Mouse (Mus musculus) liver, embryonic 15.5 days (tissue): ENCODE results near the gene Rgs3. TPM values are rescaled to one million over a fixed set of nuclear protein-coding genes. Genes with fewer than 3 reads are reported as not detected.
A peak's percentile ranks its signal among the peaks of the same experiment; 100 is the strongest.

Source experiments
- ATAC-seq: fragments of 200-750 bp; cut with Nextera tagmentation; 2 replicates; pipeline ENCODE4 v1.8.0; 2017; ENCODE audit warnings: moderate number of reproducible peaks, mild to moderate bottlenecking, moderate library complexity; ENCODE audit not compliant: insufficient read depth
- H3K27ac ChIP-seq: fragments of 300-500 bp; sonication (generic); replicated peaks from 2 replicates; pipeline ENCODE4 v1.5.1; 2015; ENCODE audit warnings: mild to moderate bottlenecking, inconsistent platforms
- H3K27me3 ChIP-seq: fragments of 300-500 bp; sonication (generic); 2 replicates; pipeline ENCODE4 v1.6.1; 2015; ENCODE audit warnings: mild to moderate bottlenecking, inconsistent platforms
- H3K36me3 ChIP-seq: fragments of 300-500 bp; sonication (generic); replicated peaks from 2 replicates; pipeline ENCODE4 v1.6.1; 2015; ENCODE audit warnings: moderate library complexity, mild to moderate bottlenecking, inconsistent platforms
- H3K4me1 ChIP-seq: fragments of 300-500 bp; sonication (generic); replicated peaks from 2 replicates; pipeline ENCODE4 v1.6.1; 2015; ENCODE audit warnings: inconsistent platforms
- H3K4me2 ChIP-seq: fragments of 300-500 bp; sonication (generic); 2 replicates; pipeline ENCODE4 v1.6.1; 2015; ENCODE audit warnings: moderate library complexity, mild to moderate bottlenecking, inconsistent platforms
- H3K4me3 ChIP-seq: fragments of 300-500 bp; sonication (generic); replicated peaks from 2 replicates; pipeline ENCODE4 v1.5.1; 2015; ENCODE audit warnings: mild to moderate bottlenecking, inconsistent platforms
- H3K9ac ChIP-seq: fragments of 300-500 bp; sonication (generic); 2 replicates; pipeline ENCODE4 v1.6.1; 2015; ENCODE audit warnings: moderate library complexity, mild to moderate bottlenecking, inconsistent platforms
- H3K9me3 ChIP-seq: fragments of 300-500 bp; sonication (generic); replicated peaks from 2 replicates; pipeline ENCODE4 v1.6.1; 2016; ENCODE audit warnings: inconsistent platforms
- WGBS: fragments of 180-500 bp; shearing (Covaris S2); methylation state at CpG from one replicate; pipeline ENCODE4 v1.1.7; 2015; ENCODE audit warnings: mixed read lengths; ENCODE audit not compliant: insufficient replicate concordance; 5-methylcytosine and 5-hydroxymethylcytosine counted together
- polyA plus RNA-seq: library from polyadenylated mRNA; unstranded; fragments of >200 nt; fragmentation: Nextera tagmentation; extraction: Ambion mirVana; gene quantifications from 2 replicates; pipeline ENCODE4 v1.2.1, GENCODE M21; 2015

Gene Rgs3
- polyA plus RNA-seq, 1 experiment from 2014 or later: 5.4 TPM

DNA sequence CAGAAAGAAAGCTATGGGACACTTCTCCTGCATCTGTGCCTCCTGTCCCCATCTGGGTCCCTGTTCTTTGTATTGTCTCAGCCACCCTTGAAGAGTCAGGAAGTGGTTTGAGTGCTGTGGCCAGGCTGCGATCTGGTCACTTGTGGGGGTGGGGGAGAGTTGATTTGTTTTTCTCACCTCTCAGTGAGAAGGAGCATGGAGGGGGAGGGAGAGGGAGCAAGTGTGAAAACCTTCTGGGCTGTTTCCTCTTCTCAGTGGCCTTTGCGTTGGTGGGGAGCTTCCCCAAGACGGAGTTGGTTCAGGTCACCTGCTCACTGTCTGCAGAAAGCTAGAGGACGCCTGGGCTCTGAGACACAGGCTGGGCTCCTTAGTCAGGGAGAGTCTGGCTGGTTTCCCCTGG, 70.3 kb downstream of the Rgs3 start:
- Histone ChIP-seq H3K9ac (no peak overlapping the region), H3K27me3 (no peaks in the 10 kb centered on the region), H3K36me3 (no peaks in the 10 kb centered on the region), H3K4me3 (no peak overlapping the region), H3K4me2 (no peak overlapping the region), H3K9me3 (no peaks in the 10 kb centered on the region), H3K4me1 (peaks cover 18% of the 10 kb centered on the region), H3K27ac (no peak overlapping the region)
- ATAC-seq: peak; percentile 13; the same call in 1 of the 2 replicates
- WGBS: 25% methylated on average over 4 of the region's 4 CpGs

DNA sequence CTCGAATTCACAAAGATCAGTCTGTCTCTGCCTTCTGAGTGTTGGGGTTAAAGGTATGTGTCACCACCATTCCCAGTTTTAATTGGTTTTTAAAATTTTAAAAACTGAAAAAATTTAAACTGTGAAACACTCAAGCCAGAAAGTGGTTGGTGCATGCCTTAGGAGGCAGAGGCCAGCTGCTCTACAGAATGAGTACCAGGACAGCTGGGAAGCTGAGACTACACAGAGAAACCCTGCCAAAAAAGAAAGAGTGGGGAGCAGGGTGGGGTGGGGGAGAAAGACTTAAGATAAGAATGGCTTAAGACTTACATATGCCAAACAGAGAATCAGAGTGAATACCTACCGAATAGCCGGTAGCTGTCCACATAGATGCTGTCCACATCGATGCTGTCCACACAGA, 73.6 kb downstream of the Rgs3 start:
- H3K9me3 ChIP-seq: no peaks in the 10 kb centered on the region
- no peaks in the 10 kb centered on the region for H3K27me3 ChIP-seq
- ATAC-seq: no peak
- peaks cover 18% of the 10 kb centered on the region for H3K4me1 ChIP-seq
- no peak overlapping the region for H3K27ac ChIP-seq
- no peak overlapping the region for H3K9ac ChIP-seq
- no peak overlapping the region for H3K4me3 ChIP-seq
- no peak overlapping the region for H3K4me2 ChIP-seq
- H3K36me3 ChIP-seq: no peaks in the 10 kb centered on the region
- 68% methylated on average over 4 of the region's 4 CpGs for WGBS

DNA sequence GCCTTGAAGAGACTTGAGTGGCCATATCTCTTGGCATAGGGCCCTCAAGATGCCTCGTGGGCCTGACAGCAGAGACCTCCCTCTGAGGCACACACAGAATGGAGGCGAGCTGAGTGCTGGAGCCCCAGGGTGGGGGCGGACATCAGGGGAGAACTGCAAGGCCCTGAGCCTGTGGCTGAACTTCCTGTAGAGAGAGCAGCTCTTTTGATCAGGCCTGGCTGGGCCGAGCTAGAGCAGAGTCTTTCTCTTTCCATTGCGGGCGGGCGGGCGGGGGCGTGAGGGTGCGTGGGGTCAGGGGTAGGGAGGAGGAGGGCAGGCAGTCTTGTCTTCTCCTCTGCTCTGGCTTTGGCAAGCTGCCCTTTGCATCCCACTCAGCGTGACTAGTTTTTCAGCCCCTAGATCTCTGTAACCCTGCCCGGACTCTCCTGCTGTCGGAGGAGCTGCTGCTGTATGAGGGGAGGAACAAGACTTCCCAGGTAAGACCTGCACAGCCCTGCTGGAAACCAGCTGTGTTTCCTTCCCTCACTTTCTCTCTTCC, 74.5 kb downstream of the Rgs3 start:
- peaks cover 17% of the 10 kb centered on the region for H3K4me1 ChIP-seq
- H3K27ac ChIP-seq: peak overlapping the region; percentile 41
- no peaks in the 10 kb centered on the region for H3K27me3 ChIP-seq
- no peaks in the 10 kb centered on the region for H3K36me3 ChIP-seq
- no peak overlapping the region for H3K4me2 ChIP-seq
- H3K4me3 ChIP-seq: no peak overlapping the region
- H3K9ac ChIP-seq: no peak overlapping the region
- no peaks in the 10 kb centered on the region for H3K9me3 ChIP-seq
- peak; percentile 11; the same call in 1 of the 2 replicates for ATAC-seq
- 27% methylated on average over 12 of the region's 13 CpGs for WGBS

DNA sequence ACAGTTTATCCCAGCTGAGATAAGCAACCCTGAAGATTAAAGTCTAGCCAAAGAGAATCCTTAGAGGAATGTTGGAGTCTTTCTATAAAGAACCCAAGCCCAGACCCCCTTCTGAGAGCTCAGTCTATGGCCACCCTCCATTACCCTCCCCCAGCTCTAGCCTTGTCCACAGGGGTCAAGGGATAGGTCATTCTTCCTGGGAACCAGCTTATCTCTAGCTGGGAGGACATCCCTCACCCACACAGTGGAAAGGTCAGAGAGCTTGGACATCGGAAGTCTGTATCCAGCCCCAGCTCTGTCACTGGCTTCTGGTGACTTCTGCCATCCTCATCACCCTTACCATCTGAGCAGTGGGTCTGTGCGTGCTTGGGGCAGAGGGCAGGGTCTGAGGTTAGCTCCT, 75.2 kb downstream of the Rgs3 start:
- H3K27me3 ChIP-seq: no peaks in the 10 kb centered on the region
- H3K27ac ChIP-seq: peak overlapping the region; percentile 41; the same call in 1 of the 2 replicates
- no peaks in the 10 kb centered on the region for H3K9me3 ChIP-seq
- no peak overlapping the region; the same call in 1 of the 2 replicates for H3K4me2 ChIP-seq
- H3K4me3 ChIP-seq: no peak overlapping the region
- WGBS: 56% methylated on average over 2 of the region's 2 CpGs
- no peak overlapping the region for H3K9ac ChIP-seq
- no peaks in the 10 kb centered on the region for H3K36me3 ChIP-seq
- H3K4me1 ChIP-seq: peaks cover 11% of the 10 kb centered on the region
- ATAC-seq: peak; percentile 77

DNA sequence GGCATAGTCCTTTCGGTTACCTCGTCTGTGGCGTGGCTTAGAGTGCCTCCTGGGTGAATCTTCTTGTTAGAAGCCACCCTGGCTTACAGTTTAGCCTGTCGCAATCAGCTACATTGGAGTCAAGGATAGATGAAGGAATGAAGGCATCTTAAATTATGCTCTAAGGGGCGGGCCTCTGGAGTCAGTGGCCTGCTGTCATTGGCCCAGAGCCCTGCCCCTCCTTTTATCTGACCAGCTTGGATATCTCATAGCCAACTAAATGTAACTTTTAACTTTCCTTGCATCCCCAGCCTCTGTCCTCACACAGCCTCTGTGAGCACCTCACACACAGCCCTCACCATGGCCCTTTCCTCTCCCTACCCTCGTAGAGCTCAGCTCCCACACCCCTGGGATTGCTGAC, 76.4 kb downstream of the Rgs3 start:
- Histone ChIP-seq H3K36me3 (no peaks in the 10 kb centered on the region), H3K27ac (no peak overlapping the region), H3K9ac (no peak overlapping the region), H3K9me3 (no peaks in the 10 kb centered on the region), H3K4me2 (no peak overlapping the region), H3K4me1 (peaks cover 17% of the 10 kb centered on the region), H3K4me3 (no peak overlapping the region), H3K27me3 (no peaks in the 10 kb centered on the region)
- no peak for ATAC-seq
- 63% methylated on average over 6 of the region's 6 CpGs for WGBS

DNA sequence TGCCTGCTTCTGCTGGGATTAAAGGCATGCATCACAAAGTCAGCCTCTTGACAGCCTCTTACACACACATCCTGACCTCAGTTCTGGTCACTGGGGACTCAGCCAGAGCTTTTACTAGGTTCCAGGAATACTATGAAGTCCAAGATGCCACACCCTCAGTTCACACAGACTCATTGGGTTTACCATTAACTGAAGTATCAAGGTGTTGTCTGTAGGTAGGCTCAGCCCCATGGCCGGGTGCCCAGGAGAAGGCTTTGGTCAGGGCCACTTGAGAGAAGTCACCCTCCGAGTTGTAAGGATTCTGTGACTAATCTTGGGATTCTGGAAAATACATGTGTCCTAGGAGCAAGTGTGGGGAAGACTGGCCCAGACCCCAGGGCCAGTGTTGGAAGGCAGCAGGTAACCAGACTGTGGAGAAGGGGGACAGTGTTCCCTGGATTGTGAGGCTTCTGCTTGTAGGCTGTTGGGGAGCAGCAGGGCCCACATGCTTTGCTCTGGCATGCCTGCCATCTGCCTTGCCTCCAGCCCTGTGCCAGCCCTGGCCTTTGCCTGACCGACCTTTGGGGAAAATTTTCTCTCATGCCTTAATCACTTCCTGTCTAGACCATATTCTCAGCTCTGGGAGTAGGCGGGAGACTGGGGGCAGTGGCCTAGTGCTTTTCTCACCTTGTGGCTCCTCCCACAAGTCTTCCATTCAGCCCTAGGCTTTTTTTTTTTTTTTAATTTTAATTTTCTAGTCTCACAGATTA, 78.4 kb downstream of the Rgs3 start:
- H3K27me3 ChIP-seq: no peaks in the 10 kb centered on the region
- H3K27ac ChIP-seq: no peak overlapping the region
- 41% methylated on average over 4 of the region's 4 CpGs for WGBS
- no peak overlapping the region for H3K4me2 ChIP-seq
- no peak overlapping the region for H3K9ac ChIP-seq
- peaks cover 23% of the 10 kb centered on the region for H3K4me1 ChIP-seq
- no peak for ATAC-seq
- no peaks in the 10 kb centered on the region for H3K9me3 ChIP-seq
- no peak overlapping the region for H3K4me3 ChIP-seq
- H3K36me3 ChIP-seq: no peaks in the 10 kb centered on the region

DNA sequence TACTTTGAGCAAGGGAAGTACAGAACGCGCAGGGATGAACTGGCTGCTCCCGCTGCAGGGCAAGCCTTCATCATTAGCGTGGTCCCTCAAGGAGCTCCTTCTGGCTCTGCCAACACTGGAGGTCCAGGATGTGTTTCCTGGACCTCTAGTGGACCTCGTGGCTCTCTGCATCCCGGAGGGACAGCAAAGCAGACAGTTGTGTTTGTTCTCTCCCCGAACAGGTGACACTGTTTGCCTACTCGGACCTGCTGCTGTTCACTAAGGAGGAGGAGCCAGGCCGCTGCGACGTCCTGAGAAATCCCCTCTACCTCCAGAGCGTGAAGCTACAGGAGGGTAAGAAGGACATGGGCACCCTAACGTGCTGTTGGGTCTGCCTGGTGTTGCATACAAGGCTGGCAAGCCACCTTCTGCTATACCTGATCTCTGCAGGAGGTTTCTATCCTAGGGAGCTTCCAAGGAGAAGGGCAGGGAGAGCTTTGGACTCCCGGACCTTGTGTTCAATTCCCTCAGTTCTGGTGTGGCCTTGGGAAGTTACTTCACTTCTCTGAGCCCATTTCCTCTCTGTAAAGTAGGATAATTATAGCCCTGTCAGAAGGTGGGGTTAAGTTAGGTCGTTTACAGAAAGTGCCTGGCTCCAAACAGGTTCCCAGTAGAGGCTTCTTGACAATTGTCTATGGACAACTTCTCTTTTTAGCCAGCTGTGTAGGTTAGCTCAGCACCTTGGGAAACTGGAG, 81.0 kb downstream of the Rgs3 start:
- ATAC-seq: no peak; the same call in 1 of the 2 replicates
- whole genome bisulfite sequencing: 45% methylated on average over 15 of the region's 15 CpGs
- no peak overlapping the region for H3K9ac ChIP-seq

DNA sequence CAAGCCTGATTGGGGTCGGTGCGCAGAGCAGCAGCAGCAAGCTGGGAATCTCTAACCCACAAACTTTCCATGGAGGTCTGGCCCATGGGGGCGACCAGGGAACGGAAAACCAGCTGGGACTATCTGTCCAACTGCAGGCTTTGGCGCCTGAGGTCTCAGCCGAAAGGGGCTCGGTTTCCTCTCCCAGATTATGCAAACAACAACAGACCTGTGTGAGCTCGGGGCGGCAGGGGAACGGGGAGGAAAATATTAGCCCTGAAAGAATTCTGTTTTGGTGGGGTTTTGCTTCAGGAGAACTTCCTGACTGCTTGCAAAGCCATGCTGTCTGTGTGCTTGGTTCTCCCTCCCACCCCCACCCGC, 81.6 kb downstream of the Rgs3 start:
- Histone ChIP-seq H3K4me2 (peak overlapping the region; percentile 18; the same call in 1 of the 2 replicates), H3K9ac (no peak overlapping the region), H3K9me3 (no peaks in the 10 kb centered on the region), H3K36me3 (no peaks in the 10 kb centered on the region), H3K4me3 (no peak overlapping the region), H3K27ac (0 out of 2 replicates have a peak overlapping the region, but pooled peaks have one; percentile 29), H3K27me3 (no peaks in the 10 kb centered on the region), H3K4me1 (peaks cover 16% of the 10 kb centered on the region)
- ATAC-seq: no peak
- WGBS: 11% methylated on average over 11 of the region's 11 CpGs

More for the DNA sequence above, 81.0 kb downstream of the Rgs3 start:
- no peaks in the 10 kb centered on the region for H3K27me3 ChIP-seq
- peak overlapping the region; percentile 18; the same call in 1 of the 2 replicates for H3K4me2 ChIP-seq
- 0 out of 2 replicates have a peak overlapping the region, but pooled peaks have one; percentile 29 for H3K27ac ChIP-seq
- H3K9me3 ChIP-seq: no peaks in the 10 kb centered on the region
- no peak overlapping the region for H3K4me3 ChIP-seq
- peaks cover 18% of the 10 kb centered on the region for H3K4me1 ChIP-seq
- H3K36me3 ChIP-seq: no peaks in the 10 kb centered on the region

DNA sequence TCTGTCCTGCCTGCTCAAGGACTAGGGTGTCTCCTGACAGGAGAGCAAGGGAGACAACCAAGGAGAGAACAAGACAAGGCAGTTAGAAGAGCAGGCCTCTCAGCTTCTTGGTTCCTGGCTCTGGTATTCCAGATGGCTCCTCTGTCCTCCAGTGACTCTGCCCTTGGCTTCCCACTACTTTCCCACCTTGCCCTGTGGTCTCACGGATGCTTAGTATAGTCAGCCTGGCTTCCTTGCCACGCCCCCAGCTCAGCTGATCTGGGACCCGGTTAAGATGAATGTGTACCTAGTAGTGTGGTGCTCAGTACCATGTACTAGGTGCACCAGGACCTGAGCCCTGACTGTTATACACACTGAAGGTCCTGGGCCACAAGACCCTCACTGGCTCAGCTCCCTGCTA, 82.0 kb downstream of the Rgs3 start:
- WGBS: 46% methylated on average over 3 of the region's 3 CpGs
- H3K27me3 ChIP-seq: no peaks in the 10 kb centered on the region
- no peak overlapping the region for H3K4me3 ChIP-seq
- H3K9me3 ChIP-seq: no peaks in the 10 kb centered on the region
- H3K36me3 ChIP-seq: no peaks in the 10 kb centered on the region
- no peak for ATAC-seq
- 0 out of 2 replicates have a peak overlapping the region, but pooled peaks have one; percentile 29 for H3K27ac ChIP-seq
- H3K4me2 ChIP-seq: no peak overlapping the region
- no peak overlapping the region for H3K9ac ChIP-seq
- peaks cover 16% of the 10 kb centered on the region for H3K4me1 ChIP-seq

DNA sequence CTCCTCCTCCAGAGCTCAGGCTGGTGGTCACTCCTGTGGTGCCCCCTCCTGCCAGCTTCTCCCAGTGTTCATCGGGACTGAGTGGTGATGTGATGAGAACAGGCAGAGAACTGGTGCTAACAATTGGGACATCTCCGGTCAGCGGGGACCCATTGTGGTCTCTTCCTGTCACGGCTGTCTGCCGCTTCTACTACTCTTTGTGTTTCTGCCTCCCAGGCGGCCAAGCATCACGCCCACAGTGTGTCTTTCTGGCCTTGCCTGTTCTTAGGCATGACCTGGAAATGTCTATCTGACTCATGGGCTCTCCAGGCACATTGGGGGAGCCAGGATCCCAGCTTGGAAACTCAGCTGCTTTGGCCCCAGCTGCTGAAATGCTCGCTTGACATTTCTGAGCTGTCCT, 83.8 kb downstream of the Rgs3 start:
- no peaks in the 10 kb centered on the region for H3K36me3 ChIP-seq
- no peak overlapping the region for H3K4me2 ChIP-seq
- H3K27ac ChIP-seq: no peak overlapping the region
- no peaks in the 10 kb centered on the region for H3K9me3 ChIP-seq
- no peaks in the 10 kb centered on the region for H3K27me3 ChIP-seq
- ATAC-seq: 0 out of 2 replicates have a peak, but pooled peaks have one; percentile 11
- no peak overlapping the region for H3K4me3 ChIP-seq
- WGBS: 62% methylated on average over 8 of the region's 8 CpGs
- no peak overlapping the region for H3K9ac ChIP-seq
- H3K4me1 ChIP-seq: peaks cover 16% of the 10 kb centered on the region
